Mouse (Mus musculus): ENCODE results near the gene Kifc5b.
"Not testable (repeated sequence)": the region's sequence is repeated elsewhere in the genome, so short reads cannot be mapped to it uniquely, and the experiment has no call there.

Kifc5b gene
- long read RNA-seq, experiment 1, result 0 reads
- long read RNA-seq, experiment 2, partial matches to known transcripts, result 0 of 1 reads
- long read RNA-seq, experiment 2, other reads (novel, unspliced or antisense), result 1 of 1 reads

DNA sequence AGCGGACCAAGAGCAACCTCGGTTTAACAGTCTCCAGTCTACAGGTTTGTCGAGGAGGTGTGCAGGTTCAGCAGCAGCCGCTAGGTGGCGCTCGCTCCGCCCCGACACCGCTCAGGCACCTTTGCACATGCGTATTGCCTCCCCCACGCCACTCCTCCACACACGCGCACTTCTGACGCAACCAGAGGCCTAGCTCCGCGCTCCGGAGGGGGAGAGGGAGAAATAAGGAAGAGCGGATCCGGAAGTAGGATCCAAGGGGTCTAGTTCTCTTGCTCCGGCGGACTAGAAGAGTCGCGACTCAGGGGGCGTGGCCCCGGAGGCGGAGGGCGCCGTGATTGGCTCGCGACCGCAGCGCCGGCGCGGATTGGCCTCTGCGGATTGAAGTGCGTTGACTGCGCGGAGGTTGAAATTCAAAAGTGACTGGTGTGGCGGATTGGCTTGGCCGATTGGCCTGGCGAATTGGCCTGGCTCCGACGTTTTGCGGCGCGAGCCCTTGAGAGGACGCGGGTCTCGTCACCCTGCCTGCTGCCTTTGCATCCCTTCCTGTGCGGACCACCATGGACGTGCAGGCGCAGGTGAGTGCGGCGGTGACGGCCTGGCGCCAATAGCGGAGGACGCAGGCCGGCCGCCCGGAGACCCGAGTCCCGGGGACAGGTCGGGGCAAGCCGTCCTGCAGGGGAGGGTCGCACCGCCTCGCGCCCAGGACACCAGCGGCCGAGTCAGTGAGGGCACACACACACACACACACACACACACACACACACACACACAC lies at the start of gene Kifc5b:
Gene Kifc5b (plus strand): TSS at position 381 of the 772 bp plus-strand sequence.
- intact Hi-C loops (cut with DNase I), result loop anchor here (10.0 kb wide), 1 partner anchor 58 kb away; the partner anchor contains the start of gene Zbtb9

DNA sequence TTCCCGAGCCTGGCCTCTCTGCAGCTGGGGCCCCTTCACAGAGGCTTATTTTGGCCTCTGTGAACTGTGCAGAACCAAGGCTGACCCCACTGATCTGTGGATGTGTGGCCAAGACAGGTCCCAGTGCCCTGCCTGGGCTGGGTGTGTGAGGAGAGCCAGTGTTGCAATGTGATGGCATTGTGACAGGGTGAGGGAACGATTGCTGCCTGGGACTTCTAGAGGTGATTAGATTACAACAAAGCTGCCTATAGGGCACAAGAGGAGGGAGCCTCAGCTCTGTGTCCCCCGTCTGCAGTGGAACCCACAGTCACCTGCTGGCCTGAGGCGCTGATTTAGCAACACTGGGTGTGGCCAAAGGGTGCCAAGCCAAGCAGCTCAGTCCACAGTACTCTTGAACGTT lies 48.1 kb upstream of the Kifc5b start:
- intact Hi-C loops (cut with DNase I), result no loop called here

DNA sequence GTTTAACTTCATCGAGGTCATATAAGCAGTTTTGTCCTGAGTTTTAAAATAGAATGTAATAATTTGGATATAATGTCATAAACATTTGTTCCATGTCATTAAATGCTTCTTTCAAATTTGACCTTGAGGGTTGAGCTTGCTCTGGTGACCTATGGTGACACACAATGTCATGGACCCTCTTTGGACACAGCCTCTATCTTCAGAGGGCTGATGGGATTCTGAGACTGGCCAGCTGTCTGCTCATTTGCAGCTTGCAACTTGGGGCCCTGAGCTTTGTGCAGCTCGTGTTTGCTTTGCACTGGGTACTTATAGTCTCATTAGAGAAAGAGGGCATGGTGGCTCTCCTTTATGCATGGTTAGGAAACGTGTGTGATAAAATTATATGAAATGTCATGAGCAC lies 44.0 kb upstream of the Kifc5b start:
- intact Hi-C loops (cut with DNase I), result no loop called here

DNA sequence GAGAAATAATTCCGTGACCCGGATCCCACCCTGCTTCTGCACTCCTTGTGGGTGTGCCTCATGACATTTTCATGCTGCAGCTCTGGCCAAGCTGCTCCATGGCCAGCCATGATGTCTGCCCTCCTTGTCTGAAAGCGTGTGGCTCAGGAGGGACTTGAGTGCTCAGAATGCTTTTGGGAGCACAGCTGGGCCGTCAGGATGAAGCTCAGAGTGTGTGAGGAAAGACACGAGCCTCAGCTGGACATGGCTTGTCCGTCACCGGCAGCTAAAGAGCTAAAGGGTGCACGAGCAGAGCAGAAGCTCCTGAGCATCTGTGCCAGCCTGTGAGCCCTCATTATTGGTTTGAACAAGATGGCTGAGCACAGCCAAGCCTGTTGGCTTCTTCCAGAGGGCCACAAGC lies 43.4 kb upstream of the Kifc5b start:
- intact Hi-C loops (cut with DNase I), result no loop called here

DNA sequence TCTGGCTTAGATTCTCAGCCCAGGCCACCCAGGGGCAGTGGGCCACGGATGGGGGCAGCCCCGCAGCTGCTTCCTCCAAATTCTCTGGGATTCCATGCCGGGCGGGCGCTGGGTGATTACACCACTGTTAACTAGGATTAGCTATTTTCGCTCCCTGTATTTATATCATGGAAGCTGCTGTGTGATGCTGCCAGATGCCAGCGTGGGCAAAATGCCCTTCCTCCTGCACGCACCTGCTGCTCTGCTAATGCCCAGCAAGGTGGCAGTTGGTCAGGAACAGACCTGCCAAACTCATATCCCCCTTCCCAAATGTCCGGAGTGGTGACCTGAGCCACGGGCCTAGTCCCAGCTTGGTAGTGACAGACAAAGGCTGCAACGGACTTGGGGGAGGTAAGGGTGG lies 42.3 kb upstream of the Kifc5b start:
- intact Hi-C loops (cut with DNase I), result no loop called here

DNA sequence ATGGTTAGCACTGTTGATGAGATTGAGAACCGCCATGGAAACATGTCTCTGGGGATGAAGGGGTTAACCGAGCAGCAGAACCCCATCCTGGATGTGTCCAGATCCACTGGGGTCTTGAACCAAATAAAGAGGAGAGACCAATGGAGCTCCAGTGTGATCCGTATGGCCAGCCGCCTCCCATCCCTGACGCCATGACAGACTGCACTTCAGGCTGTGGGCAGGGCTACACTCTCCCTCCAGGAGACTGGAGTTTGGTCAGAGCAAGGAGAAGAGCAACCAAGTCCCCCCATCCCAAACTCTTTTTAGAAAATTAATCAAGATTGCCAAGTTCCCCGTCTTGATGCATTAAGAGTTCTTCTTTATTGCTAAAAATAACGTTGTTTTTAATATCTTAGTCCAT lies 39.0 kb upstream of the Kifc5b start:
- intact Hi-C loops (cut with DNase I), result no loop called here

DNA sequence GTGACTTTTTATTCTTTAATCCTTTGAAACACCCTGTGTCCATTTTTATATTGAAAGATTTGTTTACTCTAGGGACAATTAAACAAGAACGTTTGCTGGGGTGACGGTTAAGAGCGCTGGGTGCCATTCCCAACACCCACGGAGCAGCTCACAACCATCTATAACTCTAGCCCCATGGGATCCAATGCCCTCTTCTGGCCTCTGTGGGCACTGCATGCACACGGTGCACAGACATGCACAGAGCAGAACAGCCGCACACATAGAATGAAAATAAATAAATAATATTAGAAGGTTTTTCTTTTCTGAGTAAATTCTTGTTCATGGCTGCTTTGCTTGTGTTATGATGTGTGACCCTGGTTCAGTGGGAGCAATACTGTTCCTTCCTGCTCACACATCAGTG lies 37.7 kb upstream of the Kifc5b start:
- intact Hi-C loops (cut with DNase I), result no loop called here

DNA sequence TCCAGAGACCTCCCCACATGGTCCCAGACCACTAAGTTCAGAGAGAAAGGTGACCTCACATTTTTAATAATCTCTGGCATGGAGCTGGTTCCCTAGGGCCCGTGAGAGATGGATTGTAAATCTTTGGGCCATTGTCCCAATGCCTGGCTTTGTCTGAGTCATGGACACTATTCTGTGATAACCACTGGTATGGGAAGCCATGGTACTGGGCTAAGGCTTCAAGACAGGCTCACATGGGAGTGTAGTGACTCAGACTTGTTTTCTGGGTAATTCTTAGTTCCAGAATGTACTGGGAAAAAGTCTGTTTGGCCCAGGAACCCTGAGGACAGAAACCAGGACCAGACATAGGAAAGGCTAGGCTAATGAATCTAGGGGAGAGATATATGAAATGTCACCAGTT lies 34.2 kb upstream of the Kifc5b start:
- intact Hi-C loops (cut with DNase I), result loop anchor here (10.0 kb wide), 1 partner anchor 418 kb away; no protein-coding TSS in a partner anchor

DNA sequence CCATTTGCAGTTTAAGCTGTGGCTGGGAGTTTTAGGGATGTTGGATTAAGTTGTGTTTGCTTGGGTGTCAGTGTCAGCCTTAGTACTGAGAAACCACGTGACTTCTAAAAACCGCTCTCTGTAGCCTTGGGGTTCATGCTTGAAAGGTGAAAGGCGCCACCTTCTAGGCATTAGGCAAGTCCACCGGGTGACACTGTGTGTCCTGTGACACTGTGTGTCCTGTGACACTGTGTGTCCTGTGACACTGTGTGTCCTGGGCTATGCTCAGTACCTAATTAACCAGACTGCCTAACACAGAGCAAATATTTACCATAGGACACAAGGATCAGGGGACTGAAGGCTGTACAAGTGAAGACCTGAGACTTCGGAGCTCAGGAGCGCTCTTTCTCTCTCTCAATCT lies 33.3 kb upstream of the Kifc5b start:
- intact Hi-C loops (cut with DNase I), result loop anchor here (10.0 kb wide), 1 partner anchor 419 kb away; no protein-coding TSS in a partner anchor

DNA sequence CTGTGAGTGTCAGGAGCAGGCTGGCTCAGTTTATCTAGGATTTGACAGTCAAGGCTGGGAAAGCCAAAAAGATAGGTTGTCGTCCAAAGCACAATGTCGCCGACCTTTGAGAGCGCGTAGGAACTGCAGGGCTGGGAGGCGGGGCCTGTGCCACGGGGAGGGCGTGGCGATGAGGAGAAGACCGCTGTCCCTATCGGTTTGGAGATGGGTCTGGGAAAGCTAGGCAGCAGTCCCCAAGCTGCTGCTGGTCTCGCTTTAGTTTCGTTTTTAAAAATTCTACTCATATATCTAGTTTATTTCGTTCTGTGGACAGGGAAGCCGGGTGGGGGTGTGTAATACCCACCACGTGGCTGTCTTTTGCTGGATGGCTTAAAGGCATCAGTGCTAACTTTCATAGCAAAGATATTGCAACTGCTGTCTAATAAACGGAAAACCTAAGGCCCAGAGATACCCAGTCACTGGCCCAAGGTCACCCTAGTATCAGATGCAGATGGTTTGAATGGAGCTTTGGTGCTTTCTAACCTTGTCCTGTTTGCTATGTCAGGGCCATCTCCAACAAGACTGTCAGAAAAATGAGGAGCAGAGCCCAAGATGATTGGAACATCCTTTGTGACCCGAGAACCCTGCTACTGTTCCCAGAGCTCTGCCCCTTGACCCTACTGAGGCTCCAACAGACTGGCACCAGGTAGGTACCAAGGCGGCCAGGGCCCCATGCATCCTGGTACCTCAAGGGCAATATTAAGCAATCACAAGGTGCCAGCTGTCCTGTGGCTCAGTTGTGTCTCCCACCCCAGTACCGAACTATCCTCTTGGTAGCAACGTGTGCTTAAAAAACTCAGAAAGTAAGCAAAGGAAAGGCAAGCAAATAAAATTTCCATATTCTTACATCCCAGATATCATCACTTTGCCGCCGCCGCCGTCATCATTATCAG lies 31.6 kb upstream of the Kifc5b start:
- intact Hi-C loops (cut with DNase I), result loop anchor here (2.0 to 10.0 kb wide), 3 partner anchors 90 to 420 kb away; no protein-coding TSS in a partner anchor

DNA sequence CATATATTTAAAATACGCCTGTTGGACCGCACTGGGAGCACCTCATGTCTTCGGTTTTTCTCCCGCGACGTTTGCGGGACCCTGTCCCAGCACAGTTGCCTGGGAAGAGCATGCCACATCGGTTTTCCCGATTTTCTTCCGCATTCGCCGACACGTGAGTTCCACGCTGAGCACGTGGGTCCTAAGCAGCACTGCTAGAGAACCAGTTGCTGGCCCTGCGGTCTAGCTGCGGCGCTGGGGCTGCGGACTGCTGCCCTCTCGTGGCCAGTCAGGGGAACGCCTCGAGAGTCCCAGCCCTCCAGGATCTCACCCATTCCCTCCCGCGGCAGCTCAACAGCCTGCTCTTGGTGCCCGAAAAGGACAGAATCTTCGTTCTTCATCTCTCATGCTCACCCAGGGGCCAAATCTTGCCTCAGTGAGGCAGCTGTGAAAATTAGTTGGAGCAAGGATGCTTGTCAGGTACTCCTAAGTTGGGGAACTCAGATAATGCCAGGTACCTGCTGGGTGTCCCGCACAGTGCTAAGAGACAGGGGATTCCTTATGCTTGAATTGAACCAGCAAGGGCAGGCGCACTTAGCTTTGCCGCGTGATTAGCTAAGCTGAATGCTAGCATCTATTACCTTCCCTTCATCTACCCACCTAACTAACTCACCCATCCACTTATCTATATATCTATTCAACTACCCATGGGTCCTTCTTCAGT lies 30.7 kb upstream of the Kifc5b start:
- intact Hi-C loops (cut with DNase I), result loop anchor here (5.0 to 10.0 kb wide), 2 partner anchors 229 to 421 kb away; no protein-coding TSS in a partner anchor

DNA sequence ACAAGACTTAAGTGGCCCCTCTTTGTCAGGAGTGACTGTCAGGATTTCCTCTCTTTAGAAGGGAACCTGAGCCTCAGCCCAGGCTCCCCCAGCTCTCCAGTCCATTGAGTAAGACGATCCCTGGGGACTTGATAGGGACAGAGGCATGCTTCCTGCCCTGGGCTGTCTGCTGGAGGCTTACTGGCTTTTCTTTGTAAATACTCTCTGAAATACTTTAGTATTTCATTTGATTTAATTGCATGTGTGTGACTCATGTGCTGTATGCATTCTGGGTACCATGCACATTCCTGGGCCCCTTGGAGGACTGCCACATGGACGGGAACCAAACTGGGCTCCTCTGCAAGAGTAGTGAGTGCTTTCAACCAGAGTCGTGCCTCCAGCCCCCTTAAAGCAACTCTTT lies 29.0 kb upstream of the Kifc5b start:
- intact Hi-C loops (cut with DNase I), result loop anchor here (5.0 to 10.0 kb wide), 2 partner anchors 231 to 423 kb away; no protein-coding TSS in a partner anchor

DNA sequence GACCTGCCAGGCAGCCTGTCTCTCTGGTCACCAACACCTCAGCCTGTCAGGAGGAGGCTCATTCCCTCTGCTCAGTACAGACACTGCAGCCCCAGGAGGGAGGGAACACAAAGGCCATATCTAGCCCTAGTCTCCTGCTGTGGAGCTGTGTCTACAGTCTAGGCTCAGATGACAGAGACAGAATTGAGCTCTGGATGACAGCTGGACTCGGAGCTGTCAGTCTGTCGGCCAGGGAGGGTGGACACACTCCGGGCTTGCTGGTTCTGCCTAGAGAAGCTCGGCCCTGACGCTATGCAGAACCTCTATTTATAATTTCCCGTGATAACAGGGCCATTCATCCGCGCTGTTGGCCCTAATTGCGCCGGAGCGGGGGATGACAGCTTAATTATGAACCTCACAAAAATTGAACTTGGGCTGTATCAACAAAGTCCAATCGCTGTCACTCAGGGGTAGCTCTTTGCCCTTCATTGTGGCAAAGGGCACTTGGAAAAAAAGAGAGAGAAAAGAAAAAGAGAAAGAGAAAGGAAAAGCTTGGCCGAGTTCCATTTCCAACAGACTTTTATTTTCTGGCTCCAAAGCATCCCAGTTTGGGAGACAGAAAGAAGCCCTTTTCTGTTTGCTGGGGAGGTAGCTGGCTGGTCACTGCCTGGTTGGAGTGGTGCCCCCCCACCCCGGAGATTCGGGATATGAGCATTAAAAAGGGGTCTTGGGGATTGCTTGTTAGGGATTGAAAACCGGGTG lies 24.1 kb upstream of the Kifc5b start:
- intact Hi-C loops (cut with DNase I), result no loop called here

DNA sequence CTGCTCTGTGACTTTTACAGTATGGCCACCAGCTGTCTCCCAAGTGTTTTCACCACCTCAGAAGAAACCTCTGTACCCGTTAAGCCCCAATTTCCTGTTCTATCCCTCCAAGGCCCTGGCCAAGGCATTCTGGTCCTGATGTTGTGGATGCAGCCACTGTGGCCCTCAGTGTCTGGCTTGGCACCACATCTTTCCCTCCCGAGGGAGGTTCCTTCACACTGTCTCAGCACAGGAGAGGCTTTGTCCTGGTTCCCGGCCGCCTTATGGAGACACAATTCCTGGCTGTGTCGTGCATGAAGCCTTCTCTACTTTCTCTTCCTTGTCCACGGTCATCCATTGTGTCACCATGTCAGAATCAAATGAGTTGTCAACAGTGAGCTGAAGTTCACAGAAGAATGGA lies 23.4 kb upstream of the Kifc5b start:
- intact Hi-C loops (cut with DNase I), result no loop called here

DNA sequence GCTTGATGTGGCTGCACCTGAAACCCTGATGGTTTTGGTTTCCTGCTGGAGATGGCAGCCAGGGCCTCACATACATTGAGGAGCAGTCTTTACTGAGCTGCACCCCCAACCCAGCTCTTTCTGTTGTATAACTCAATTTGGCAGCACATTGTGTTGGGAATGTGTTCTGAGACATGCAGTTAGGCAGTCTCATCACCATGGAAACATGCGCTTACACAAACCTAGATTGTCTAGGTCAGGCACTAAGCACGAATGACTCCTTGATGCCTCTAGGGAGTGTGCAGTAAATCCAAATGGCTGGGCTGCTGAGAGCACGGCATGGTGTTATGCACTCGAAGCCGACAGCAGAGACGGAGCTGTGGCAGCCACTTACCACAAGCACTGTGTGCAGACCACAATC lies 22.5 kb upstream of the Kifc5b start:
- intact Hi-C loops (cut with DNase I), result no loop called here

DNA sequence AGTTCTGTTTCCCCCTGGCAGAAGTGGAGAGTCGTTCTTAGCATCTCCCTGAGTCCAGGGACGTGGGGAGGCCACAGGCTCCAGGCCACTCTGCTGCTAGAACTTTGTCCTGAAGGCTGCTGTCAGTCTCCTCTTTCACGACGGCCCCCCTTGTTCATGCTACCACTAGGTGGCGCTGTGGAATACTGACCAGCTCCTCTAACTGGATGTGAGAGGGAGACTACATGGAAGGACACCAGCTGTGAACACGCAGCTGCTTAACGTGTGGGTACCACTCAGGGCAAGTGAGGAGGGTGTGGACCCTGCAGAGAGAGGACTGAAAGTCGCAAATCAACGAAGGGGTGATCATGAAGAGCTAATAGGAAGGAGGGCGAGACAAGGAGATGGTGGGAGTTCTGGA lies 21.3 kb upstream of the Kifc5b start:
- intact Hi-C loops (cut with DNase I), result no loop called here

DNA sequence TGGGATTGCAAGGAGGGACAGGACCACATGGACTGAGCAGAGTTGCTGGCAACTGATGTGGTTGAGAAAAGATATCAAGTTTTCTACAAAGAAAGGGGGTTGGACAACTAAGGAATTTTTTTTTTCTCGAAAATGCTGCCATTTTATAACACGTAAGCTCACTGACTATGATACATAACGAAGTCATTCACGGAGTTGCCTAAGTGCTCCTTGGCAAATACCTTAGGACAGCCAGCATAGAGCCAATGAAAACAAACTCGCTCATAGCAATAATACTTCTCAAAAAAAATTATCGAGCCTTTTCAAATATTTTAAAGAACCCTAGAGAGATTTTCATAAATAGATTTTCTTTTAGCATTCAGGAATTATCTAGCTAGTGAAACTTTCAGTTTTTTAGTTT lies 16.0 kb upstream of the Kifc5b start:
- intact Hi-C loops (cut with DNase I), result no loop called here

DNA sequence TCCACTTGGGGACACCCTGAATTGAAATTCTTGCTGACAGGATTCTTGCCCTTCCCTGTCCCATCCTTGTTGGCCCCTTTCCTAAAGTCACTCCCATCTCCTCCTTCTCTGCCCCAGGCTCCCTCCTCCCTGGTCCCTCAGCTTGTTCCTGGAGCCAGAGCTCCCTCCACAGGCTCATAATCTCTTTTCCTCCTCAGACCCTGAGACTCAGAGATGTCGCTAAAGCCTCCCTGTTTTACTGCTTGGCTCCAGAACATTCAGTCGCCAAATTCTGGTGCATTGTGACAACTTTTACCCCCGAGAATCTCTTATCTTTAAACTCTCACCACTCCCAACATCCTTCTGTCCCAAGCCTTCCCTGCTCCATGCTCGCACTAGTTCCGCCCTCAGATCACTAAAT lies 12.6 kb upstream of the Kifc5b start:
- intact Hi-C loops (cut with DNase I), result no loop called here

DNA sequence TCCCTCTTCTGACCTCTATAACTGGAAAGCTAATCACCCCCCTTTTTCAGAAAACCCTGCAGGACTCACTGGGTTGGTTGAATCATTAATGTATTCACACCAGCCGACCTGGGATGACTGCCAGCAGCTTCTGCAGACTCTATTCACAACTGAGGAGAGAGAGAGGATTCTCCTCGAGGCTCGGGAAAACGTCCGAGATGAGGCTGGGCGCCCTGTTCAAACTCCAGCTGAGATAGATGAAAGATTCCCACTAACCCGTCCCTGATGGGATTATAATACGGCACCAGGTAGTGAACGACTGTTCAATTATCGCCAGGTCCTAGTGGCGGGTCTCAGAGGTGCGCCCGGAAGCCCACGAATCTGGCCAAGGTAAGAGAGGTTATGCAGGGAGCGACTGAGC lies 9.4 kb upstream of the Kifc5b start:
- intact Hi-C loops (cut with DNase I), result not testable (repeated sequence)

DNA sequence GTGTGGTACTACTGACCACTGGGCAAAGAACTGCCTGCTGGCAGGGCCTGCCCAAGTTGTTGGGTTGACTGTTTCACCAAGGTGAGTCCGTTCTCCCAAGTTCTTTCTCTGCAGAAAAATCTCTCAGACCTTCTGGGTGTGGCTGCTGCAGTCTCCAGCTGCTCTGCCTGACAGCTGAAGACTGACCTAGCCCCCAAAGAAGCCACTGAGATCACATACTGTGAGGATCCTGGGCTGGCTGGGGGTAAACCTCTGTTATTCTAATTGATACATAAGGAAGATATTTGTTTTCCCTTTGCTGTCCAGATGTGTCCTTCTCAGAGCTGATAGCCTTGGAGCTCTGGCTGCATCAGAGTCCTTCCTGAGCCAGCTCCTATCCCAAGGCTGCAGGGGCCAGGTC lies 1.6 kb upstream of the Kifc5b start:
- intact Hi-C loops (cut with DNase I), result loop anchor here (10.0 kb wide), 1 partner anchor 60 kb away; the partner anchor contains the start of gene Zbtb9
